ENCODE assay signal across 9 mouse cellular contexts in the genomic region with DNA sequence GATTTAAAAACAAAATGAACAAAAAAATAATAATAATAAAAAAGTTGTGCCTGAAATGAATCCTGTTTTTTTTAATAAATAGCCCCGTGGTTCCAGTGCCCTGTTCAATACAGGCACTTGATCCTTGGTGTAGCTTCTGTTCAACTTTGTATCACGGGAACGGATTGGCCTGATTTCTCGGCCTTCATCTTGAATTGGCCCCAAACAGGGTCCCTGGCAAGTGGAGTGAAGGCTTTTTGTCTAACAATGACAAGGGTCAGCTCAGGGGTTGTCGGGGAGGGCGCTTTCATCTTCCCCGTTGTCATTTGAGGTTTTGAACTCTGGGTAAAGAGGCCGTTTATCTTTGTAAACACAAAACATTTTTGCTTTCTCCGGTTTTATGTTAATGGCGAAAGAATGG. TPM values are rescaled to one million over a fixed set of nuclear protein-coding genes. Genes with fewer than 3 reads are reported as not detected.
DNase-seq lines count a peak whose midpoint lies in the region; ATAC-seq and TF ChIP-seq lines count a peak whose summit lies in the region.
"Had no signal": no experiment of that assay in that cellular context is flagged by ENCODE, and none has a peak within 500 bp of the region (broad histone marks: within the 10 kb centered on the region; RNA-seq: fewer than 3 reads in every experiment).

No protein-coding gene starts in this region.

- ATAC-seq in heart, embryonic 15.5 days (replicated peaks; ENCODE audit: insufficient number of reproducible peaks, insufficient read depth, low FRiP score, low read depth): peak; percentile 16
- no peak for ATAC-seq in G1E (ENCODE audit: extremely low read depth, insufficient number of reproducible peaks, low FRiP score, poor library complexity, severe bottlenecking)
- ATAC-seq in forebrain, embryonic 15.5 days (replicated peaks): peak; percentile 56
- ATAC-seq in liver, embryonic 13.5 days (ENCODE audit: low read depth): peak; percentile 39
- peak; percentile 42; the same call in 1 of the 2 replicates for ATAC-seq in stomach, embryonic 14.5 days (ENCODE audit: insufficient number of reproducible peaks, insufficient read depth, low FRiP score, low read depth)

- intact Hi-C loops in heart, postnatal 14 days (cut with DNase I): loop anchor here (2.0 to 5.0 kb wide), 3 partner anchors 35 to 113 kb away; partner anchors contain the start of genes Bcas2 and Csde1

- peaks cover 9% of the 10 kb centered on the region; the same call in 1 of the 2 replicates for H3K4me1 ChIP-seq in heart, embryonic 15.5 days (replicated peaks)
- H3K4me1 ChIP-seq in G1E (ENCODE audit: insufficient read depth, low read depth, low read length): peaks cover 12% of the 10 kb centered on the region
- H3K4me1 ChIP-seq in forebrain, embryonic 15.5 days: peaks cover 17% of the 10 kb centered on the region
- H3K4me1 ChIP-seq in liver, embryonic 13.5 days (replicated peaks): peaks cover 12% of the 10 kb centered on the region
- peaks cover 5% of the 10 kb centered on the region; the same call in 1 of the 2 replicates for H3K4me1 ChIP-seq in stomach, embryonic 14.5 days (ENCODE audit: control insufficient read depth, insufficient read depth, low read length)

- no peak for DNase-seq in heart, postnatal 14 days
- DNase-seq in G1E (ENCODE audit: low spot score): peak; percentile 5
- DNase-seq in liver, embryonic 13.5 days: no peak
- no peak for DNase-seq in spleen, postnatal 36 days (ENCODE audit: low spot score in 2 of 2)
- DNase-seq in adrenal gland, postnatal 14 days: no peak

- no peaks in the 10 kb centered on the region for H3K27me3 ChIP-seq in heart, embryonic 15.5 days
- H3K27me3 ChIP-seq in G1E (ENCODE audit: insufficient read depth, low read length): no peaks in the 10 kb centered on the region
- no peaks in the 10 kb centered on the region for H3K27me3 ChIP-seq in forebrain, embryonic 15.5 days
- H3K27me3 ChIP-seq in liver, embryonic 13.5 days: no peaks in the 10 kb centered on the region
- no peaks in the 10 kb centered on the region for H3K27me3 ChIP-seq in stomach, embryonic 14.5 days (ENCODE audit: control insufficient read depth, insufficient read depth, low read length)
- H3K27me3 ChIP-seq: Patski had no signal

- H3K36me3 ChIP-seq in heart, embryonic 15.5 days: peaks cover 64% of the 10 kb centered on the region
- H3K36me3 ChIP-seq in G1E (replicated peaks): peaks cover 72% of the 10 kb centered on the region
- H3K36me3 ChIP-seq in forebrain, embryonic 15.5 days: peaks cover 64% of the 10 kb centered on the region
- H3K36me3 ChIP-seq in liver, embryonic 13.5 days: peaks cover 66% of the 10 kb centered on the region
- H3K36me3 ChIP-seq in stomach, embryonic 14.5 days (ENCODE audit: control insufficient read depth, insufficient read depth, low read length): peaks cover 63% of the 10 kb centered on the region

- no peaks in the 10 kb centered on the region for H3K9me3 ChIP-seq in heart, embryonic 15.5 days (replicated peaks)
- H3K9me3 ChIP-seq in G1E (replicated peaks): no peaks in the 10 kb centered on the region
- H3K9me3 ChIP-seq in forebrain, embryonic 15.5 days: no peaks in the 10 kb centered on the region
- no peaks in the 10 kb centered on the region for H3K9me3 ChIP-seq in liver, embryonic 13.5 days (replicated peaks)
- no peaks in the 10 kb centered on the region for H3K9me3 ChIP-seq in stomach, embryonic 14.5 days (ENCODE audit: control insufficient read depth, low read depth, low read length)

- TF ChIP-seq CTCF in G1E (IDR thresholded peaks at IDR 0.05; ENCODE audit: low read depth, low read length): no peak

- H3K9ac ChIP-seq in heart, embryonic 15.5 days: peak overlapping the region; percentile 38; the same call in 1 of the 2 replicates
- peak overlapping the region; percentile 85 for H3K9ac ChIP-seq in forebrain, embryonic 15.5 days (replicated peaks)
- H3K9ac ChIP-seq in liver, embryonic 13.5 days: peak overlapping the region; percentile 55
- no peak overlapping the region for H3K9ac ChIP-seq in stomach, embryonic 14.5 days (replicated peaks; ENCODE audit: low read depth, low read length)

- peak overlapping the region; percentile 71 for H3K4me3 ChIP-seq in heart, embryonic 15.5 days
- H3K4me3 ChIP-seq in G1E (ENCODE audit: low read depth, low read length): peak overlapping the region; percentile 77; the same call in 1 of the 2 replicates
- peak overlapping the region; percentile 79 for H3K4me3 ChIP-seq in forebrain, embryonic 15.5 days
- peak overlapping the region; percentile 92 for H3K4me3 ChIP-seq in liver, embryonic 13.5 days (replicated peaks)
- peak overlapping the region; percentile 85 for H3K4me3 ChIP-seq in stomach, embryonic 14.5 days (ENCODE audit: low read depth, low read length)

- H3K4me2 ChIP-seq in heart, embryonic 15.5 days: peak overlapping the region; percentile 65
- H3K4me2 ChIP-seq in forebrain, embryonic 15.5 days (replicated peaks): peak overlapping the region; percentile 67
- H3K4me2 ChIP-seq in liver, embryonic 13.5 days: peak overlapping the region; percentile 83
- peak overlapping the region; percentile 51 for H3K4me2 ChIP-seq in stomach, embryonic 14.5 days (replicated peaks; ENCODE audit: low read depth, low read length)

- WGBS in heart, embryonic 15.5 days: 4% methylated on average over 10 of the region's 10 CpGs
- WGBS in forebrain, embryonic 15.5 days: 1% methylated on average over 10 of the region's 10 CpGs
- 5% methylated on average over 10 of the region's 10 CpGs for WGBS in liver, embryonic 13.5 days (ENCODE audit: insufficient replicate concordance)
- whole genome bisulfite sequencing in stomach, embryonic 14.5 days: 4% methylated on average over 10 of the region's 10 CpGs

- H3K27ac ChIP-seq in heart, embryonic 15.5 days: peak overlapping the region; percentile 90
- H3K27ac ChIP-seq in forebrain, embryonic 15.5 days (replicated peaks): peak overlapping the region; percentile 97
- peak overlapping the region; percentile 62 for H3K27ac ChIP-seq in liver, embryonic 13.5 days
- H3K27ac ChIP-seq in stomach, embryonic 14.5 days (ENCODE audit: low read length): peak overlapping the region; percentile 66; the same call in 1 of the 2 replicates

RNA-seq across cellular contexts. Expression of gene Nras, which starts 0.3 kb away (rescaled TPM):
- polyA plus RNA-seq in heart, embryonic 15.5 days (2015; fragmentation: Nextera tagmentation; extraction: Ambion mirVana): 60.5 and 73.7 TPM in 2 replicates
- total RNA-seq in heart, postnatal 14 days (2021): 10 to 100 TPM; 67.0 to 87.2 TPM
- total RNA-seq in G1E (2014; fragmentation: Nextera tagmentation) (109 and 132 TPM in 2 replicates), G1E (2017) (131 and 146 TPM in 2 replicates)
- 5.9 and 6.3 TPM in 2 replicates for polyA plus RNA-seq in G1E (2012)
- polyA plus RNA-seq in forebrain, embryonic 15.5 days (2015; fragmentation: Nextera tagmentation; extraction: Ambion mirVana): 120 and 122 TPM in 2 replicates
- polyA plus RNA-seq in liver, embryonic 13.5 days (2015; fragmentation: Nextera tagmentation; extraction: Ambion mirVana): 45.1 and 47.1 TPM in 2 replicates
- 109 and 116 TPM in 2 replicates for polyA plus RNA-seq in stomach, embryonic 14.5 days (2014; fragmentation: Nextera tagmentation; extraction: Ambion mirVana)
- total RNA-seq in adrenal gland, postnatal 14 days (2021): 57.4 and 65.0 TPM in 2 replicates

RNA-seq across cellular contexts. Expression of gene Ampd1, which starts 16.1 kb away (rescaled TPM):
- 0.19 and 0.32 TPM in 2 replicates for polyA plus RNA-seq in heart, embryonic 15.5 days (2015; fragmentation: Nextera tagmentation; extraction: Ambion mirVana)
- not detected for total RNA-seq in heart, postnatal 14 days (2021)
- total RNA-seq in G1E (2014; fragmentation: Nextera tagmentation) (not detected in 2 replicates), G1E (2017) (0.23 and 0.49 TPM in 2 replicates)
- polyA plus RNA-seq in G1E (2012): not detected in 2 replicates
- 0.09 TPM in 1 of 2 replicates, not detected in the other for polyA plus RNA-seq in forebrain, embryonic 15.5 days (2015; fragmentation: Nextera tagmentation; extraction: Ambion mirVana)
- polyA plus RNA-seq in liver, embryonic 13.5 days (2015; fragmentation: Nextera tagmentation; extraction: Ambion mirVana): 0.17 and 0.38 TPM in 2 replicates
- not detected in 2 replicates for polyA plus RNA-seq in stomach, embryonic 14.5 days (2014; fragmentation: Nextera tagmentation; extraction: Ambion mirVana)
- 0.56 TPM in 1 of 2 replicates, not detected in the other for total RNA-seq in adrenal gland, postnatal 14 days (2021)

RNA-seq across cellular contexts. Expression of gene Csde1, which starts 37.5 kb away (rescaled TPM):
- polyA plus RNA-seq in heart, embryonic 15.5 days (2015; fragmentation: Nextera tagmentation; extraction: Ambion mirVana): 254 and 259 TPM in 2 replicates
- 100 to 1,000 TPM; 413 to 418 TPM for total RNA-seq in heart, postnatal 14 days (2021)
- 459 and 468 TPM in 2 replicates for total RNA-seq in G1E (2014; fragmentation: Nextera tagmentation)
- total RNA-seq in G1E (2017): 384 and 537 TPM in 2 replicates
- polyA plus RNA-seq in G1E (2012): 8.5 and 12.6 TPM in 2 replicates
- 455 and 463 TPM in 2 replicates for polyA plus RNA-seq in forebrain, embryonic 15.5 days (2015; fragmentation: Nextera tagmentation; extraction: Ambion mirVana)
- 136 and 170 TPM in 2 replicates for polyA plus RNA-seq in liver, embryonic 13.5 days (2015; fragmentation: Nextera tagmentation; extraction: Ambion mirVana)
- polyA plus RNA-seq in stomach, embryonic 14.5 days (2014; fragmentation: Nextera tagmentation; extraction: Ambion mirVana): 455 and 466 TPM in 2 replicates
- total RNA-seq in adrenal gland, postnatal 14 days (2021): 342 and 351 TPM in 2 replicates

RNA-seq across cellular contexts. Expression of gene Dennd2c, which starts 44.7 kb away (rescaled TPM):
- polyA plus RNA-seq in heart, embryonic 15.5 days (2015; fragmentation: Nextera tagmentation; extraction: Ambion mirVana): 2.9 and 5.0 TPM in 2 replicates
- 1 to 10 TPM; 2.9 to 3.4 TPM for total RNA-seq in heart, postnatal 14 days (2021)
- 6.0 and 14.1 TPM in 2 replicates for total RNA-seq in G1E (2014; fragmentation: Nextera tagmentation)
- total RNA-seq in G1E (2017): 5.3 and 7.2 TPM in 2 replicates
- 0.23 and 0.35 TPM in 2 replicates for polyA plus RNA-seq in G1E (2012)
- polyA plus RNA-seq in forebrain, embryonic 15.5 days (2015; fragmentation: Nextera tagmentation; extraction: Ambion mirVana): 0.84 and 1.4 TPM in 2 replicates
- 8.6 and 9.7 TPM in 2 replicates for polyA plus RNA-seq in liver, embryonic 13.5 days (2015; fragmentation: Nextera tagmentation; extraction: Ambion mirVana)
- 6.2 and 8.2 TPM in 2 replicates for polyA plus RNA-seq in stomach, embryonic 14.5 days (2014; fragmentation: Nextera tagmentation; extraction: Ambion mirVana)
- total RNA-seq in adrenal gland, postnatal 14 days (2021): 2.0 and 3.0 TPM in 2 replicates

Comparison
In these comparisons a context has a peak if more than half of its experiments do, and no peak if none do; other contexts are left out.
1. RNA of gene Csde1, which starts 37.5 kb away (polyA plus RNA-seq): 455 to 466 TPM in stomach, embryonic 14.5 days, 455 to 463 TPM in forebrain, embryonic 15.5 days, 254 to 259 TPM in heart, embryonic 15.5 days and 136 to 170 TPM in liver, embryonic 13.5 days; 8.5 to 12.6 TPM in G1E; every median in the first group is over 10 times any median in the second.
2. Peak in every context shown above with its lines, with median percentiles within 50 percentile points of each other: H3K27ac ChIP-seq, H3K4me2 ChIP-seq and H3K4me3 ChIP-seq.